Mouse (Mus musculus) embryonic facial prominence, embryonic 15.5 days (tissue): ENCODE results near the gene Hdac9. TPM values are rescaled to one million over a fixed set of nuclear protein-coding genes. Genes with fewer than 3 reads are reported as not detected.
A peak's percentile ranks its signal among the peaks of the same experiment; 100 is the strongest.

ENCODE experiments used
- ATAC-seq: fragments of 200-750 bp; cut with Nextera tagmentation; 2 replicates; pipeline ENCODE4 v1.8.0; 2017; ENCODE audit warnings: low read depth, moderate TSS enrichment; ENCODE audit not compliant: insufficient number of reproducible peaks, low FRiP score, low TSS enrichment
- H3K27ac ChIP-seq: fragments of 300-500 bp; sonication (generic); replicated peaks from 2 replicates; pipeline ENCODE4 v1.5.1; 2015; ENCODE audit warnings: mild to moderate bottlenecking, inconsistent platforms
- H3K27me3 ChIP-seq: fragments of 300-500 bp; sonication (generic); 2 replicates; pipeline ENCODE4 v1.6.1; 2015; ENCODE audit warnings: inconsistent platforms
- H3K36me3 ChIP-seq: fragments of 300-500 bp; sonication (generic); 2 replicates; pipeline ENCODE4 v1.6.1; 2015; ENCODE audit warnings: mild to moderate bottlenecking, inconsistent platforms
- H3K4me1 ChIP-seq: fragments of 300-500 bp; sonication (generic); 2 replicates; pipeline ENCODE4 v1.6.1; 2015; ENCODE audit warnings: inconsistent platforms
- H3K4me2 ChIP-seq: fragments of 300-500 bp; sonication (generic); replicated peaks from 2 replicates; pipeline ENCODE4 v1.6.1; 2015; ENCODE audit warnings: mild to moderate bottlenecking, inconsistent platforms
- H3K4me3 ChIP-seq: fragments of 300-500 bp; sonication (generic); replicated peaks from 2 replicates; pipeline ENCODE4 v1.5.1; 2015; ENCODE audit warnings: mild to moderate bottlenecking, inconsistent platforms
- H3K9ac ChIP-seq: fragments of 300-500 bp; sonication (generic); 2 replicates; pipeline ENCODE4 v1.6.1; 2015; ENCODE audit warnings: inconsistent platforms
- H3K9me3 ChIP-seq: fragments of 300-500 bp; sonication (generic); replicated peaks from 2 replicates; pipeline ENCODE4 v1.6.1; 2016; ENCODE audit warnings: inconsistent platforms
- WGBS: fragments of 180-500 bp; shearing (Covaris S2); methylation state at CpG from one replicate; pipeline ENCODE4 v1.1.7; 2015; 5-methylcytosine and 5-hydroxymethylcytosine counted together
- polyA plus RNA-seq: library from polyadenylated mRNA; unstranded; fragments of >200 nt; fragmentation: Nextera tagmentation; extraction: Ambion mirVana; gene quantifications from 2 replicates; pipeline ENCODE4 v1.2.1, GENCODE M21; 2015

The Hdac9 gene
- polyA plus RNA-seq, 1 experiment from 2014 or later, result 7.4 TPM

DNA sequence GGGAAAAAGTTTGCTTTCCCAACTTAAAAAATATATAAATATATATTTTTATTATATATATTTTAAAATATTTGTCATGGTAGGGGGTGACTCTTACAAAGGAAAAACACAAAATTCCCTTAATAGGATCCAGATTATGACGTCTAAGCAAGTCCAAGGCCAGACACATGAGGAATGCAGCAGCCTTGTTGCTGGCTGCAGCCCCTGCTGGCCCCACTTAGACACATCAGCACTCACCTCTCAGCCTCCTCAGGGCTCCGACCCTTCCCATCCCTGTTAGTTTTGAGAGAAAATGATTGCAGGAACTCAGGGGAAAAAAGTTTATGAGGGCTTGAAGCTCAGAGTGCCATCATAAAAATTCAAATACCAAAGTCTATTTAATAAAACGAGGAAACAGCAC is 746.3 kb downstream of the Hdac9 start:
- H3K4me2 ChIP-seq, result no peak overlapping the region
- no peaks in the 10 kb centered on the region for H3K27me3 ChIP-seq
- no peak overlapping the region for H3K4me3 ChIP-seq
- WGBS, result 29% methylated on average over 3 of the region's 3 CpGs
- peaks cover 10% of the 10 kb centered on the region for H3K4me1 ChIP-seq
- no peaks in the 10 kb centered on the region for H3K36me3 ChIP-seq
- no peak for ATAC-seq
- H3K27ac ChIP-seq, result no peak overlapping the region
- H3K9ac ChIP-seq, result no peak overlapping the region
- H3K9me3 ChIP-seq, result no peaks in the 10 kb centered on the region

DNA sequence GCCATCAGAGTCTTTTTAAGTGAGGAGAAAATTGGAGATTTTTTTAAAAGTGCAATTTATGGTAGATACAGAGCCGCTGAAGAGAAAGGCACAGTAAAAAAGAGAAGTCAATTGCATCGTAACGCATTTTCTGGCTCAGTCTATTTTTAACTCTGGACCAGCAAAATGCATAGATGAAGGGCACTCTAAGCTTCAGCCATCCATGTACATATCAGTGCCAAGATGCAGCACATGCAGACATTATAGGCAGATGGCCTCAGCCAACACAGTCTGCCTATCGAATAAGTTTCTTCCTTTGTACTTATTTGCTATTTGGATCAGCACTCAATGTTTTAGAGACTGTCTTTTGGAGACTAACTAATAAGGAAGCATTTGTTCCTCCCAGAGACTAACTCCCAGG is 751.2 kb downstream of the Hdac9 start:
- WGBS, result 53% methylated on average over 4 of the region's 4 CpGs
- no peaks in the 10 kb centered on the region for H3K9me3 ChIP-seq

DNA sequence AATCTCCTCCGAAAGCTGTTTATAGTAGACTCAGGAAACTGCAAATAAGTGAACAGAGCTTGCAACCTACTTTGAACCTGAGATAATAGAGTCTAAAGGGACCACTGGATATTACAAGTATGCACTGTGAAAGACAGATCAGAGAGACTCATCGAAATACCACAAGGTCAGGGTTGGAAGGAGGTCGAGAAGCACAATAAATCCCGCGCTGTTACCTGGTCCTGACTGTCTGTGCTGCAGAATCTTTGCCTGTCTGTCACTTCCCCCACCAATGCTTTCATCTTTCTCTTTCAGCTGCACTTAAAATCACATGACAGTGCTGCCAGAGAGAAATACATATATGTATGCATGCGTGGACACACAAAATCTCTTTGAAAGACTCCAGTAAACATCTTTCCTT is 760.6 kb downstream of the Hdac9 start:
- 0 out of 2 replicates have a peak, but pooled peaks cover 6% of the 10 kb centered on the region for H3K4me1 ChIP-seq
- H3K4me2 ChIP-seq, result no peak overlapping the region
- no peak for ATAC-seq
- no peaks in the 10 kb centered on the region for H3K36me3 ChIP-seq
- H3K9ac ChIP-seq, result no peak overlapping the region
- H3K4me3 ChIP-seq, result no peak overlapping the region
- H3K27ac ChIP-seq, result no peak overlapping the region
- no peaks in the 10 kb centered on the region for H3K27me3 ChIP-seq
- H3K9me3 ChIP-seq, result no peaks in the 10 kb centered on the region
- 67% methylated on average over 6 of the region's 6 CpGs for WGBS

More for the DNA sequence above, 751.2 kb downstream of the Hdac9 start:
- ATAC-seq, result no peak
- Histone ChIP-seq H3K4me3 (no peak overlapping the region), H3K4me2 (no peak overlapping the region), H3K4me1 (peaks cover 7% of the 10 kb centered on the region; the same call in 1 of the 2 replicates), H3K9ac (no peak overlapping the region), H3K27me3 (no peaks in the 10 kb centered on the region), H3K36me3 (no peaks in the 10 kb centered on the region), H3K27ac (no peak overlapping the region)

DNA sequence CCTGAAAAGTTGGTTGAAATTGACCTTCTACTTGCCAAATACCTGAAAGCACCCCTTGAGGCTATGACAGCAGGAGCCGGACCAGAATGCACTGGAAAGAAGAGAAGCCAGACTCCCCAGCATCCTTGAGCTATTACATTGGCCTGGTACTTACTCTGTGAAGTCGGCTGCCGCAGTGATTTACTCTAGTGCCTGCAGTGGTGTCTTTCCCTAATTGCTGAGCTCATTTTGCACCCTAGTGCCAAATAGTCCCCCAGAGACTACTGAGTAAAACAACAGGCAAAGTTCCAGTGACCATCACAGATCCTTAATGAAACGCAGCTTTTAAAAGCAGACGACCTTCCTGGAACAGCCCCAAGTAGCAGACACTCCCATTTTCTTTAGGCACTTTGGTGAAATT is 761.2 kb downstream of the Hdac9 start:
- Histone ChIP-seq H3K9ac (no peak overlapping the region), H3K27ac (no peak overlapping the region), H3K36me3 (no peaks in the 10 kb centered on the region), H3K9me3 (no peaks in the 10 kb centered on the region), H3K4me1 (0 out of 2 replicates have a peak, but pooled peaks cover 9% of the 10 kb centered on the region), H3K27me3 (no peaks in the 10 kb centered on the region), H3K4me3 (no peak overlapping the region), H3K4me2 (no peak overlapping the region)
- WGBS, result 33% methylated on average over 5 of the region's 5 CpGs
- 0 out of 2 replicates have a peak, but pooled peaks have one; percentile 29 for ATAC-seq

DNA sequence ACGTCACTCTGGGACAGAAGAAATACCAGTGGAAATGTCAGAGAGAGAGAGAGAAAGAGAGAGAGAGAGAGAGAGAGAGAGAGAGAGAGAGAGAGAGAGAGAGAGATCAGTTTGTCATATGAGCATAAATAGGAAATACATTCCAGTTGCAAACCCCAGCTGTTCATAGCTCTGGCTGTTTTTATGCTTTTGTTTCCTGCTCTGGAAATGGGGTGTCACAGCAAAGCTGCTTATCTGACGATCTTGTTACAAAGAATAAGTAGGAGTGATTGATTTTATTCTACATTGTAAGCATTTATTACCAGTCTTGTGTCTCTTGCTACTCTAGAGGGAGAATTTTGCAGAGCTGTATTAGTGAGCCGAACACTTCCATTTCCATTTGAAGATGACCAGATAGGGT is 762.1 kb downstream of the Hdac9 start:
- H3K4me1 ChIP-seq, result 0 out of 2 replicates have a peak, but pooled peaks cover 9% of the 10 kb centered on the region
- no peak overlapping the region for H3K4me3 ChIP-seq
- H3K27ac ChIP-seq, result no peak overlapping the region
- no peak overlapping the region for H3K9ac ChIP-seq
- WGBS, result 53% methylated on average over 3 of the region's 3 CpGs
- H3K36me3 ChIP-seq, result no peaks in the 10 kb centered on the region
- H3K27me3 ChIP-seq, result no peaks in the 10 kb centered on the region
- H3K9me3 ChIP-seq, result no peaks in the 10 kb centered on the region
- no peak overlapping the region for H3K4me2 ChIP-seq
- ATAC-seq, result no peak

DNA sequence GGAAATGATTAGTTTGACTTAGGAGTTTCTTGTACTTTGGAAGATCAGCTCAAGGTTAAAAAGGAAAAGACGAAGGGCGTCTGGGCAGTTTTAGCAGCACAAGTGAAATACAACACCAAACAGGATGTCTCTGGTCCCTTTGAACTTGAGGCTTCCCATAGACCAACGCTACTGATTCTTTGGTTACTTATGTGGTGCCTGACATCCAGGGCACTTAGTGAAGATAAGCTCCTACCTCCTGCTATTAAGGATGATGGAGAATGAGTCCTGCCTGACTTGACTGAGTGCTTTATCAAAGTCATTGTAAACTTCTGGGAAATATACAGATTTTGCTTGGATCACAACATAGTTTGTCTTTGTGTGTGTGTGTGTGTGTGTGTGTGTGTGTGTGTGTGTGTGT is 765.6 kb downstream of the Hdac9 start:
- Histone ChIP-seq H3K9me3 (no peaks in the 10 kb centered on the region), H3K36me3 (no peaks in the 10 kb centered on the region), H3K4me1 (0 out of 2 replicates have a peak, but pooled peaks cover 9% of the 10 kb centered on the region), H3K4me2 (no peak overlapping the region), H3K4me3 (no peak overlapping the region), H3K9ac (no peak overlapping the region), H3K27me3 (no peaks in the 10 kb centered on the region), H3K27ac (no peak overlapping the region)
- WGBS, result 42% methylated on average over 3 of the region's 3 CpGs
- no peak for ATAC-seq

DNA sequence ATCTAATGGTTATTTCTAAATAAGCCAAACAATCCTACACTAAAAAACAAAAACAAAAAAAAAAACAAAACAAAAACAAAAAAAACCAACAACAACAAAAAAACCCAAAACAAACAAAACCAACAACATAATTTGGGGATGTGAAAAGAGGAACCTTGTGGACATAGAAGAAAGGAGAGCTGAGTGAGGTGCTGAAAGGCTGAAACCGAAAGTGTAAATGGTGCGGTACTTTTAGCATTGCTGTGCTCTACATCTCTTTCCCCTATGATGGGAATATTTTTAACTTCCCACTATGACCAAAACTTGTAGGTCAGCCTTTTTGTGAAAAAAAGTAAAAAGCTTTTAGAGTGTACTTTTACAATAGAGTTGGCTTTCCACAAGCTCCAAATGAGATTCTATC is 774.2 kb downstream of the Hdac9 start:
- Histone ChIP-seq H3K4me2 (no peak overlapping the region), H3K36me3 (no peaks in the 10 kb centered on the region), H3K4me1 (no peaks in the 10 kb centered on the region), H3K9me3 (no peaks in the 10 kb centered on the region), H3K27me3 (no peaks in the 10 kb centered on the region), H3K27ac (no peak overlapping the region), H3K4me3 (no peak overlapping the region), H3K9ac (no peak overlapping the region)
- 93% methylated on average over 2 of the region's 2 CpGs for WGBS
- ATAC-seq, result no peak

DNA sequence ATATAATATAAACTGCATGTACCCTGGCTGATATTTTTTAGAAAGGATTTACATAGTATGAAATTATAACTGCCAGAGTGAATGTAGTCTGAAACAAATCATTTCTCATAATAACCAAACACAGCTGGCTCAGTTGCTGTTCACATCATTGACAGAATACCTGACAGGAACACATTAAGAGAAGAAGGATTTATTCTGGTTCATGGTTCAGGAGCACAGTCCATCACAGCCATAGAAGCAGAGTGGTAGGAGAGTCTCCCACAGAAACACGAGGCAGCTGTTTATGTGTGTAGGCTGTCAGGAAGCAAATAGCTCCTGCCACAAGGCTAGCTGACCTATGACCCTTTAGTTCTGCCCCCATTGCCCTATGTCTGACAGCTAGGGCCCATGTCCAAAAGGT is 803.6 kb downstream of the Hdac9 start:
- Histone ChIP-seq H3K9ac (no peak overlapping the region), H3K27ac (no peak overlapping the region), H3K9me3 (no peaks in the 10 kb centered on the region), H3K4me2 (no peak overlapping the region), H3K4me1 (no peaks in the 10 kb centered on the region), H3K27me3 (no peaks in the 10 kb centered on the region), H3K4me3 (no peak overlapping the region), H3K36me3 (no peaks in the 10 kb centered on the region)
- 17% methylated on average over 1 of the region's 1 CpGs for WGBS
- no peak for ATAC-seq

DNA sequence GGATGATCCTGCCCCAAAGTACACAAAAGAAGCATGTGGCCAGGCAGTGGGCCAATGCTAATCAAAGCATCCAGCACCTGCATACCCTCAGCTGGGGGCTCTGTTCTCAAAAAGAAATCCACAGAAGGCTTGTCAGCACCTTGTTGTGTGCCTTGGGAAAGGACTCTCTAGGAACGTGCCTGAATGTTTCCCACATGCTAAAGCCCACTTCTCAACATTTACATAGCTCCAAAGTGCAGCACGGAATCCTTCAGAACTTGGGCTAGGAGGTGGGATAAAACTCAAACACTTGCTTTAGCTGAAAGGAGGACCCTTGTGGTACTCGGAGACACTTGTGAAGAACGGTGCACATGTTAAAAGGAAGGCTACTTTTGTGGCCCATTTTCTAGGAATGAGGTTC is 823.9 kb downstream of the Hdac9 start:
- Histone ChIP-seq H3K4me1 (no peaks in the 10 kb centered on the region), H3K4me2 (no peak overlapping the region), H3K9ac (no peak overlapping the region), H3K9me3 (no peaks in the 10 kb centered on the region), H3K27me3 (no peaks in the 10 kb centered on the region), H3K36me3 (no peaks in the 10 kb centered on the region), H3K27ac (no peak overlapping the region), H3K4me3 (no peak overlapping the region)
- 67% methylated on average over 4 of the region's 4 CpGs for WGBS
- ATAC-seq, result no peak

DNA sequence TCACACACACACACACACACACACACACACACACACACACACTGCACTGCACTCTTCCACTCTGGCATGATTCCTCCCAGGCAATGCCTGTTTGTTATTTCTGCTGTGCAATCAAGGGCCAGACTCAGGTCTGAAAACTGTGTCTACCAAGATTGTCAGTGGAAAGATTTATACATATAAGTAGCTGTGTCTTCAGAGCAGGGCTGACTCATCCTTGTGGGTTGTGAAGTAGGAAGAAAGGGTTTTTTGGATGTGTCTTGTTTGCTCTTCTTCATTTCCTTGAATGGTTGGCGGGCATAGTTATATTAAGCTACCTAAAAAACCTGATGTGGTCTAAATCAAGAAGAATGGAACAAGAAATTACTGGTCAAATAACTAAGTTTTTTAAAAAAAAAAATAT is 825.0 kb downstream of the Hdac9 start:
- 82% methylated on average over 1 of the region's 1 CpGs for WGBS
- no peak overlapping the region for H3K9ac ChIP-seq
- H3K36me3 ChIP-seq, result no peaks in the 10 kb centered on the region
- no peak overlapping the region for H3K4me3 ChIP-seq
- no peak overlapping the region for H3K27ac ChIP-seq
- H3K4me1 ChIP-seq, result no peaks in the 10 kb centered on the region
- no peaks in the 10 kb centered on the region for H3K27me3 ChIP-seq
- no peak for ATAC-seq
- H3K4me2 ChIP-seq, result no peak overlapping the region
- no peaks in the 10 kb centered on the region for H3K9me3 ChIP-seq

DNA sequence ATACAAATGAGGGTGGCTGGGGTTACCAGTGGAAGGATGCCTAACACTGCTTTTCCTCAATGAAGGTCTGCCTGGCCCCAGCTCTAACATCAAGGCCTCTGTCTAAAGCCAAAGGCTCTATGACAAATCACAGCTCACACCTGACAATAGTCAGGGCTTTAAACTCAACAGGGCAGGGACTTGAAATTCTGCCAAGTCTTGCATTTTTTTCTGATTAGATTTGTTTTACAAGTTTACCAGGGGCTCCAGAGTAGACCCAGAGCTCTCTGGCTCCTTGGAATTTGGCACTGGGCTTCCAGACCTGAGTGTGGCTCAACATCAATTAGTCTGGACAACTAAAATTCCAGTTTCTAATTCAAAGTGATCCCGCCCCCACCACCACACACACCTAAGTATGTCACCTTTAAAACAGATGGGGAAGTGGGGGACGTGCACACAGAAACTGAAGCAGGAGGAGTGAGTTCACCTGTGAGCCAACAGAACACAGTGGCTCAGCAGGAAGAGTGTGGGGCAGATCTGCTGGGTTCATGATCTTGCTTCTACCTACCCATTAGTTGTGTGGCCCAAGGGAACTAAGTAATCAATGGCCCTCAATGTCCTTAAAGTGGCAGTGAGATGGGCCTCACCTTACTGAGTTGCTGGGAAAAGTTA is 829.5 kb downstream of the Hdac9 start:
- H3K4me2 ChIP-seq, result no peak overlapping the region
- H3K27ac ChIP-seq, result no peak overlapping the region
- no peaks in the 10 kb centered on the region for H3K9me3 ChIP-seq
- no peaks in the 10 kb centered on the region for H3K36me3 ChIP-seq
- no peaks in the 10 kb centered on the region for H3K4me1 ChIP-seq
- no peak overlapping the region for H3K4me3 ChIP-seq
- ATAC-seq, result no peak
- H3K27me3 ChIP-seq, result no peaks in the 10 kb centered on the region
- no peak overlapping the region for H3K9ac ChIP-seq
- WGBS, result 62% methylated on average over 2 of the region's 2 CpGs

DNA sequence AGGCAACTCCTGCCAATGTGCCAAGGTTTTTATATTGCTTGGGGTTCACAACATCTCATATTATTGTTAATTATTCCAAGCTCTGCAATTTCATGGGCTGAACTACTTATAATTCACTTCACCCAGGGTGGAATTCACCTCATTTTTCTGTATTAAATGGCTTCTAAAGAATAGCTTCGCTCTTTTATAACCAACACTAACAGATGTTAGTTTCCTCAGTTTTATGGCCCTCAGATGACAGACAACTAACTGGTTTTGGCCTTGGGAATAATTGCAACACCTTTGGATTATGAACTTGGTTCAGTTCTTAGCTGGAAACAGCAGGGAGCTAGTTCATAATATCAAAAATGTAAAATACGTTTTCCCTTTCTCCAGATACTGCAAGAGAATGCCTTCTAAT is 839.9 kb downstream of the Hdac9 start:
- no peak overlapping the region for H3K9ac ChIP-seq
- no peak for ATAC-seq
- no peaks in the 10 kb centered on the region for H3K36me3 ChIP-seq
- no peak overlapping the region for H3K4me3 ChIP-seq
- H3K4me2 ChIP-seq, result no peak overlapping the region
- H3K9me3 ChIP-seq, result no peaks in the 10 kb centered on the region
- no peaks in the 10 kb centered on the region for H3K27me3 ChIP-seq
- no peaks in the 10 kb centered on the region for H3K4me1 ChIP-seq
- H3K27ac ChIP-seq, result no peak overlapping the region
- WGBS, result 88% methylated on average over 2 of the region's 2 CpGs
